Mouse (Mus musculus): ENCODE results near the gene Tmem18. TPM values are rescaled to one million over a fixed set of nuclear protein-coding genes. Genes with fewer than 3 reads are reported as not detected.

Tmem18 gene
- polyA plus RNA-seq, 1 experiment from 2014 or later, result 29.6 TPM

DNA sequence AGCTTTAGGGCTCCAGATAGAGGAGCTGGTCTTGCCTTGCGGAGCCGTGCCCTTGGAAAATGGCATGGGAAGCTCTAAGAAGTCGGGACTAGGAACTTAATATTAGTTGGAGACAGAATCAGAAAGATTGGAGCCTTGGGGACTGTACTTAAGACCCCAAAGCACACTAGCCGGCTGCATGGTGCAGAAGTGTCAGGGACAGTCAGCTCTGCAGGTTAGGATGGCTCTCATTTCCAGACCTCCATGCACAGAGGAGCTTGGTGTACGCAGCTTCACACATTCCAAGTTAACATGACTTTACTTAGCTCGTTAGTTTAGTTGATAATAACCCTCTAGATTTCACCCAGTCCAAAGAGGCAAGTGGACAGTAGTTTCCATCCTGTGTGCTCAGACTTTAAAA, 637 bp downstream of the Tmem18 start:
- Histone ChIP-seq H3K4me3 (ENCODE audit: low read depth, low read length) (peak overlapping the region; percentile 71), H3K9ac (replicated peaks; ENCODE audit: low read length) (peak overlapping the region; percentile 82), H3K4me2 (ENCODE audit: low read depth, low read length) (peak overlapping the region; percentile 86), H3K36me3 (replicated peaks; ENCODE audit: control insufficient read depth, insufficient read depth, low read depth, low read length) (no peaks in the 10 kb centered on the region; the same call in 1 of the 2 replicates), H3K4me1 (ENCODE audit: control insufficient read depth, insufficient read depth, low read length) (peaks cover 4% of the 10 kb centered on the region), H3K27ac (replicated peaks; ENCODE audit: low read depth, low read length) (no peak overlapping the region), H3K27me3 (ENCODE audit: control insufficient read depth, insufficient read depth, low read length) (no peaks in the 10 kb centered on the region), H3K9me3 (replicated peaks; ENCODE audit: control insufficient read depth, low read length) (no peaks in the 10 kb centered on the region)
- DNase-seq (ENCODE audit: low spot score), result no peak
- ATAC-seq (replicated peaks; ENCODE audit: insufficient number of reproducible peaks, low FRiP score, low TSS enrichment, low read depth), result 0 out of 2 replicates have a peak, but pooled peaks have one; percentile 3
- 13% methylated on average over 6 of the region's 6 CpGs for WGBS

DNA sequence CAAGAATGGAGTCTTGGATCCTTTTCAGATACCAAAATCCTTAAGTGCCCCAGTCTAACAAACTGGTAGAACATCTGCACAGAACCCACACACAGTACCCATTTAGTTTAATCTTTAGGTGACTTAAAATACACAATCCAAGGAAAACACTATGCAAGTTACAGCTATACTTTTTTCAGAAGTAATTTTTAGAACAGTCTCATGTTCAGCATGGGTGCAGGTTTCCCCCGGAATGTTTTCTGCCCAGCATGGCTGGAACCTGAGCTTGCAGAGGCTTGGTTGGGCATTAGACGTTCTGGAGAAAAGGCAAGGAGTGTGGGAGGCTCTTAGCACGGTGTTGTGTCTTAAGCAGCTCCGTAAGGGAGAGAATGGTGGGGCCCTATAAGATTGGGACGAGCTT, 7.6 kb downstream of the Tmem18 start:
- no peaks in the 10 kb centered on the region for H3K4me1 ChIP-seq (ENCODE audit: control insufficient read depth, insufficient read depth, low read length)
- WGBS, result 85% methylated on average over 5 of the region's 5 CpGs

DNA sequence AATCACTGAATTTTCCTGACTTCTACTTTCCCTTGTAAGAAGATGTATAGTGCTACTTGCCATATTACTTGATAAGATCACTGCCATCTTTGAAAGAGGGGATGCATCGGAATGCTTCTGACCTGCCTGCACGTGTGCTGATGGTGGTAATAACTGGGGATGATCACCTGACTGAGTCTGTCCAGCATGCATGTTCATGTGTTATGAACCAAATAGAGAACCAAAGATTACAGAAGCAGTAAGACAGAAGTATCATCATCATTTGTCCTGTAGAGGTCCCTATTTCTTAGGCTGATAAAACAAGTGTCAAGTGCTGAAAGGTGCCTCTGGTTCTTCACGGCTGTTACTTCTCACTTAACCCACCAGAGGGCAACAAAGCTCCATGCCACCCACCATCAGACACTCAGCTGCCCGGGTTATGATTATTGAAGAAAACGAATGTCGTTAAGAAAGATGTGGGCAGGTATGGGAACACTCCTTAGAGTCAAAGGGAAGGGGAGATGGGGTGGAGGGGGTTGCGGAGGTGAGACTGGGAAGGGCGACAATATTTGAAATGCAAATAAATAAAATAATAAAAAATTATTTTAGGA, 12.7 kb downstream of the Tmem18 start:
- H3K9ac ChIP-seq (replicated peaks; ENCODE audit: low read length), result no peak overlapping the region
- WGBS, result 40% methylated on average over 8 of the region's 8 CpGs
- no peaks in the 10 kb centered on the region for H3K4me1 ChIP-seq (ENCODE audit: control insufficient read depth, insufficient read depth, low read length)
- DNase-seq (ENCODE audit: low spot score) (peak; percentile 76), ATAC-seq (replicated peaks; ENCODE audit: insufficient number of reproducible peaks, low FRiP score, low TSS enrichment, low read depth) (no peak)
- no peaks in the 10 kb centered on the region for H3K27me3 ChIP-seq (ENCODE audit: control insufficient read depth, insufficient read depth, low read length)
- no peaks in the 10 kb centered on the region for H3K9me3 ChIP-seq (replicated peaks; ENCODE audit: control insufficient read depth, low read length)
- no peak overlapping the region for H3K4me3 ChIP-seq (ENCODE audit: low read depth, low read length)
- H3K27ac ChIP-seq (replicated peaks; ENCODE audit: low read depth, low read length), result no peak overlapping the region
- no peak overlapping the region for H3K4me2 ChIP-seq (ENCODE audit: low read depth, low read length)
- H3K36me3 ChIP-seq (replicated peaks; ENCODE audit: control insufficient read depth, insufficient read depth, low read depth, low read length), result no peaks in the 10 kb centered on the region

More for the DNA sequence above, 7.6 kb downstream of the Tmem18 start:
- no peak for DNase-seq (ENCODE audit: low spot score)
- Histone ChIP-seq H3K4me2 (ENCODE audit: low read depth, low read length) (no peak overlapping the region), H3K4me3 (ENCODE audit: low read depth, low read length) (no peak overlapping the region), H3K27ac (replicated peaks; ENCODE audit: low read depth, low read length) (no peak overlapping the region), H3K9me3 (replicated peaks; ENCODE audit: control insufficient read depth, low read length) (no peaks in the 10 kb centered on the region), H3K36me3 (replicated peaks; ENCODE audit: control insufficient read depth, insufficient read depth, low read depth, low read length) (no peaks in the 10 kb centered on the region; the same call in 1 of the 2 replicates), H3K9ac (replicated peaks; ENCODE audit: low read length) (no peak overlapping the region), H3K27me3 (ENCODE audit: control insufficient read depth, insufficient read depth, low read length) (no peaks in the 10 kb centered on the region)
- no peak for ATAC-seq (replicated peaks; ENCODE audit: insufficient number of reproducible peaks, low FRiP score, low TSS enrichment, low read depth)

DNA sequence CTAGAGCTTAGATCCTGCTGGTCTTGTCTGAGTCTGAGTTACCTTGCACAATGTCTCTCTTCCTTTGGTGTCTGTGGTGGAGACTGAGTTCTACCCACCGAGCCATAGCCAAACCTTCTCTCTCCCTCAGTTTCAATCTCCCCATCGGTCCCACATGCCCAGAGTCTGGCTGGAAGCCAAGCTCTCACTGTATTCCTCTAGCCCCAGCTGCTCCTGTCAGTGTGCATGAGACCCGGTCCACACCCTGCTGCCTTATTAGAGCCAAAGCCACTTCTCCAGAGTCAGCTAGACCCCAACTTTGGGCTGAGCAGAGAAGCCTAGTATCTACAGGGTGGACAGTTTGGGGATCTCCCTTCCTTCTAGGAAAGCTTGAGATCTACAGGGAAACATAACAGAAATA, 14.7 kb downstream of the Tmem18 start:
- DNase-seq (ENCODE audit: low spot score) (no peak), ATAC-seq (replicated peaks; ENCODE audit: insufficient number of reproducible peaks, low FRiP score, low TSS enrichment, low read depth) (no peak)
- no peaks in the 10 kb centered on the region for H3K27me3 ChIP-seq (ENCODE audit: control insufficient read depth, insufficient read depth, low read length)
- H3K9ac ChIP-seq (replicated peaks; ENCODE audit: low read length), result no peak overlapping the region
- no peak overlapping the region for H3K4me3 ChIP-seq (ENCODE audit: low read depth, low read length)
- H3K27ac ChIP-seq (replicated peaks; ENCODE audit: low read depth, low read length), result no peak overlapping the region
- H3K9me3 ChIP-seq (replicated peaks; ENCODE audit: control insufficient read depth, low read length), result no peaks in the 10 kb centered on the region
- no peak overlapping the region for H3K4me2 ChIP-seq (ENCODE audit: low read depth, low read length)
- WGBS, result 82% methylated on average over 3 of the region's 3 CpGs
- no peaks in the 10 kb centered on the region for H3K4me1 ChIP-seq (ENCODE audit: control insufficient read depth, insufficient read depth, low read length)
- no peaks in the 10 kb centered on the region for H3K36me3 ChIP-seq (replicated peaks; ENCODE audit: control insufficient read depth, insufficient read depth, low read depth, low read length)

DNA sequence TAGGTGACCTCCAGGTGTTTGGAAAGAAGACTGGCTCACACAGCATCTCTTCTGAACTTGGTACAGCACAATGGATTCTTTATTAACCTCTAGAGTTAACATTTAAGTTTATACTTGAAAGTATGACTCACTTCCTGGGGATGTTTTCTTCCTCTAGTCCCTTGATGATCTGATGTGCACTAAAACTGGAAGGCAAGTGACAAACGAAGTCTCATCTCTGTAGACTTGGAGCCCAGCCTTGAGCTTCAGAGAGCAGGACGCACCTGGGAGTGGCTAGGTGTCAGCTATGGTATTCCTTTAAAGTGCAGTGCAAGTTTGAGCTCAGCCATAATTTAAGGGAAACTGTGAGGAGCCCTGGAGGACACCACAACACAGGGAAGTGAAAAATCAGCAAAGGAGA, 15.2 kb downstream of the Tmem18 start:
- Histone ChIP-seq H3K4me3 (ENCODE audit: low read depth, low read length) (no peak overlapping the region), H3K4me1 (ENCODE audit: control insufficient read depth, insufficient read depth, low read length) (no peaks in the 10 kb centered on the region), H3K9ac (replicated peaks; ENCODE audit: low read length) (no peak overlapping the region), H3K9me3 (replicated peaks; ENCODE audit: control insufficient read depth, low read length) (no peaks in the 10 kb centered on the region), H3K27ac (replicated peaks; ENCODE audit: low read depth, low read length) (no peak overlapping the region), H3K27me3 (ENCODE audit: control insufficient read depth, insufficient read depth, low read length) (no peaks in the 10 kb centered on the region), H3K36me3 (replicated peaks; ENCODE audit: control insufficient read depth, insufficient read depth, low read depth, low read length) (no peaks in the 10 kb centered on the region), H3K4me2 (ENCODE audit: low read depth, low read length) (no peak overlapping the region)
- ATAC-seq (replicated peaks; ENCODE audit: insufficient number of reproducible peaks, low FRiP score, low TSS enrichment, low read depth) (no peak), DNase-seq (ENCODE audit: low spot score) (no peak)
- 82% methylated on average over 2 of the region's 2 CpGs for WGBS

DNA sequence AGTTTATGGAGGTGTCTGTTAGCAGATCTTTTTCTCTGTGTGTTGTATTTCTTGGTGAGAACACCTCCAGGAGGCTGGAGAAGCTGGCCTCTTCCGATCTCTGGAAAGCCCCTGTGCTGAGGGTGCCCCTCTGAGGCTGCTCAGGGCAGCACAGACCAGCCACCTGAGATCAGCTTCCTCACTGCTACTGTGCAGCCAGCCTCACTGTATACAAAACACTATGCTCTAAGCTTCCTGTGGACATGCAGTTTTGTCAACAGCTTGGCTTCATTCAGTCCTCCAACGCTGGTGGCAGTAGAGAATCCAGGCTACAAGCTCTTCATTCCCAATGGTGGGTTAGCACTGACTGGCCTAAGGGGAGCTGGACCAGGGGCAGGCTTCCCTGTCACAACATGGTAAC, 15.8 kb downstream of the Tmem18 start:
- Histone ChIP-seq H3K36me3 (replicated peaks; ENCODE audit: control insufficient read depth, insufficient read depth, low read depth, low read length) (no peaks in the 10 kb centered on the region), H3K4me1 (ENCODE audit: control insufficient read depth, insufficient read depth, low read length) (no peaks in the 10 kb centered on the region), H3K27me3 (ENCODE audit: control insufficient read depth, insufficient read depth, low read length) (no peaks in the 10 kb centered on the region), H3K27ac (replicated peaks; ENCODE audit: low read depth, low read length) (no peak overlapping the region), H3K9me3 (replicated peaks; ENCODE audit: control insufficient read depth, low read length) (no peaks in the 10 kb centered on the region), H3K9ac (replicated peaks; ENCODE audit: low read length) (no peak overlapping the region), H3K4me3 (ENCODE audit: low read depth, low read length) (no peak overlapping the region), H3K4me2 (ENCODE audit: low read depth, low read length) (no peak overlapping the region)
- WGBS, result 72% methylated on average over 2 of the region's 2 CpGs
- ATAC-seq (replicated peaks; ENCODE audit: insufficient number of reproducible peaks, low FRiP score, low TSS enrichment, low read depth), result no peak
- DNase-seq (ENCODE audit: low spot score), result no peak

DNA sequence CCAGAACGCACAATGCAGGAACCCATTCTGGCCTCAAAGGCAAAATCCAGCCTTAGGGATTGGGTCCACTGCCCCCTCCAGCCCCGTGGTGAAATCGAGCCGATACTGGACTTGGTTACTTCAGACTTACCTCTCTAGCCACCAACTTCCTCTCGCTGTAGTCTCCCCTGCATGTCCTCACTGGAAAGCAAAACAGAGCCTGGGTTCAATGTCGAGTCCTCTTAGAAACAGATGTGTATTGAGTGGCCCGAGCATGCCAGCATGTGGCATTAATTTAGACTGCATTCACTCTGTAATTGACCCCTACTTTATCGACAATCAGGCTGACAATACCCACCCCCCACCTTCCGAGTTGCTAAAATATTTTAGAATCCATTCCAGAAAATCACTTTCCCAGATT, 19.8 kb downstream of the Tmem18 start:
- Histone ChIP-seq H3K27me3 (ENCODE audit: control insufficient read depth, insufficient read depth, low read length) (no peaks in the 10 kb centered on the region), H3K9me3 (replicated peaks; ENCODE audit: control insufficient read depth, low read length) (no peaks in the 10 kb centered on the region), H3K4me3 (ENCODE audit: low read depth, low read length) (no peak overlapping the region), H3K4me2 (ENCODE audit: low read depth, low read length) (no peak overlapping the region), H3K9ac (replicated peaks; ENCODE audit: low read length) (no peak overlapping the region), H3K27ac (replicated peaks; ENCODE audit: low read depth, low read length) (peak overlapping the region; percentile 63), H3K4me1 (ENCODE audit: control insufficient read depth, insufficient read depth, low read length) (no peaks in the 10 kb centered on the region), H3K36me3 (replicated peaks; ENCODE audit: control insufficient read depth, insufficient read depth, low read depth, low read length) (no peaks in the 10 kb centered on the region)
- ATAC-seq (replicated peaks; ENCODE audit: insufficient number of reproducible peaks, low FRiP score, low TSS enrichment, low read depth) (peak; percentile 72; the same call in 1 of the 2 replicates), DNase-seq (ENCODE audit: low spot score) (peak; percentile 92)
- 31% methylated on average over 9 of the region's 9 CpGs for WGBS

DNA sequence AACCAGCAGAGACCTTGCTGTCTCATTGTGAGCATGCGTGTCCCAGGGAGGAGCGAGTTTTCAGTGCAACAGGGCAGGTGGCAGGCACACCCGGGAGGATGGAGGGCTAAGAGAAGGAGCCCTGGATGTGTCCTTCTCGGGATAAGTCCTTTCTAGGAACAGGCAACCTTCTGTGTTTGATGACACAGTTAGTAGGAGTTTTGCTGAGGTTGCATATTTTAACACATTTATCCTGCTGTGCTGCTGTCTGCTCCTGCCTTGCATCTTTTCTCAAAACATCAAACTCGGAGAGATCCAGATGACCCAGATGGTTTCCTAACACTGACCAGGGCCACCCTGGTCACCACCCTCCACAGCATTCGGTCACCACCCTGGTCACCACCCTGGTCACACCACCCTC, 20.6 kb downstream of the Tmem18 start:
- Histone ChIP-seq H3K9ac (replicated peaks; ENCODE audit: low read length) (no peak overlapping the region), H3K27me3 (ENCODE audit: control insufficient read depth, insufficient read depth, low read length) (no peaks in the 10 kb centered on the region), H3K9me3 (replicated peaks; ENCODE audit: control insufficient read depth, low read length) (no peaks in the 10 kb centered on the region), H3K4me3 (ENCODE audit: low read depth, low read length) (no peak overlapping the region), H3K27ac (replicated peaks; ENCODE audit: low read depth, low read length) (peak overlapping the region; percentile 48), H3K4me1 (ENCODE audit: control insufficient read depth, insufficient read depth, low read length) (no peaks in the 10 kb centered on the region), H3K36me3 (replicated peaks; ENCODE audit: control insufficient read depth, insufficient read depth, low read depth, low read length) (no peaks in the 10 kb centered on the region), H3K4me2 (ENCODE audit: low read depth, low read length) (no peak overlapping the region)
- 43% methylated on average over 6 of the region's 6 CpGs for WGBS
- ATAC-seq (replicated peaks; ENCODE audit: insufficient number of reproducible peaks, low FRiP score, low TSS enrichment, low read depth), result no peak
- DNase-seq (ENCODE audit: low spot score), result no peak

Measured in embryonic facial prominence, embryonic 11.5 days (tissue).